Mouse (Mus musculus) brain, embryonic 18.5 days (tissue): ENCODE measurements at regions not wholly inside any gene's neighbourhood (a gene's known extent, or its start where the extent isn't known, plus 50 kb on each side); places are given as distances from the start of the nearest gene placed in this dataset.

Experiments used
- DNase-seq: peaks from one replicate; pipeline ENCODE4 v3.0.0-alpha.2; 2012; ENCODE audit warnings: low read depth, low spot score

GRCm38 (mm10) chr13:48094275-48095035 lies 166.6 kb upstream of the Id4 start:
- no peak for DNase-seq

- DNase-seq, result no peak
These were observed 158.9 kb upstream of the Id4 start for GRCm38 (mm10) chr13:48102156-48102555.

- DNase-seq, result no peak
These were observed 158.5 kb upstream of the Id4 start for GRCm38 (mm10) chr13:48102576-48102975.

- no peak for DNase-seq
These were observed 156.3 kb upstream of the Id4 start for GRCm38 (mm10) chr13:48104766-48105165.

- DNase-seq, result no peak
These were observed 154.1 kb upstream of the Id4 start for GRCm38 (mm10) chr13:48106946-48107345.

- no peak for DNase-seq
These were observed 145.1 kb upstream of the Id4 start for GRCm38 (mm10) chr13:48115890-48116289.

GRCm38 (mm10) chr13:48126582-48126981 lies 134.4 kb upstream of the Id4 start:
- DNase-seq, result no peak

- peak; percentile 61 for DNase-seq
These were observed 130.3 kb upstream of the Id4 start for GRCm38 (mm10) chr13:48130724-48131123.

- no peak for DNase-seq
These were observed 129.3 kb upstream of the Id4 start for GRCm38 (mm10) chr13:48131681-48132080.

- no peak for DNase-seq
These were observed 115.1 kb upstream of the Id4 start for GRCm38 (mm10) chr13:48145976-48146375.

- DNase-seq, result no peak
These were observed 114.0 kb upstream of the Id4 start for GRCm38 (mm10) chr13:48147061-48147460.

GRCm38 (mm10) chr13:48153248-48153647 lies 107.8 kb upstream of the Id4 start:
- no peak for DNase-seq

- DNase-seq, result no peak
These were observed 107.2 kb upstream of the Id4 start for GRCm38 (mm10) chr13:48153684-48154413.

- DNase-seq, result no peak
These were observed 106.5 kb upstream of the Id4 start for GRCm38 (mm10) chr13:48154414-48155105.

- no peak for DNase-seq
These were observed 101.8 kb upstream of the Id4 start for GRCm38 (mm10) chr13:48159020-48159910.

GRCm38 (mm10) chr13:48160161-48160560 lies 100.9 kb upstream of the Id4 start:
- no peak for DNase-seq

- no peak for DNase-seq
These were observed 99.7 kb upstream of the Id4 start for GRCm38 (mm10) chr13:48161339-48161738.

- no peak for DNase-seq
These were observed 96.4 kb upstream of the Id4 start for GRCm38 (mm10) chr13:48164586-48164985.

- no peak for DNase-seq
These were observed 95.2 kb upstream of the Id4 start for GRCm38 (mm10) chr13:48165838-48166237.

GRCm38 (mm10) chr13:48167976-48168375 lies 93.1 kb upstream of the Id4 start:
- DNase-seq, result no peak

GRCm38 (mm10) chr13:48171309-48171953 lies 89.6 kb upstream of the Id4 start:
- DNase-seq, result no peak
